Mouse (Mus musculus) erythroblast, embryonic 14.5 days (primary cell): ENCODE results near the gene Tk2. TPM values are rescaled to one million over a fixed set of nuclear protein-coding genes. Genes with fewer than 3 reads are reported as not detected.
"Not testable (repeated sequence)": the region's sequence is repeated elsewhere in the genome, so short reads cannot be mapped to it uniquely, and the experiment has no call there.

Experiments used
- H3K27me3 ChIP-seq: 2 replicates; pipeline ENCODE4 v1.6.1; 2012; ENCODE audit warnings: inconsistent platforms; ENCODE audit not compliant: control insufficient read depth
- H3K36me3 ChIP-seq: 2 replicates; pipeline ENCODE4 v1.6.1; 2012; ENCODE audit warnings: mild to moderate bottlenecking, inconsistent platforms; ENCODE audit not compliant: control insufficient read depth
- H3K4me1 ChIP-seq: 2 replicates; pipeline ENCODE4 v1.6.1; 2012; ENCODE audit warnings: inconsistent platforms; ENCODE audit not compliant: control insufficient read depth
- H3K4me3 ChIP-seq: replicated peaks from 2 replicates; pipeline ENCODE3; 2012; ENCODE audit warnings: moderate library complexity, mild to moderate bottlenecking, inconsistent platforms
- H3K9me3 ChIP-seq: 2 replicates; pipeline ENCODE4 v1.6.1; 2012; ENCODE audit warnings: low read length, inconsistent platforms, mixed read lengths; ENCODE audit not compliant: control insufficient read depth
- GATA1 ChIP-seq: IDR thresholded peaks from 2 replicates; pipeline ENCODE4 v1.6.1; 2012; ENCODE audit warnings: low read length, inconsistent platforms, mixed read lengths
- TAL1 ChIP-seq: IDR thresholded peaks from 3 replicates; pipeline ENCODE4 v1.6.1; 2012; ENCODE audit warnings: low read length, inconsistent platforms, mixed read lengths
- polyA plus RNA-seq: library from polyadenylated mRNA; stranded (reverse); fragments of >175 nt; gene quantifications from 2 replicates; pipeline ENCODE4 v1.2.3, GENCODE M21; 2012

Gene Tk2
- 0.19 and 0.23 TPM in 2 replicates for polyA plus RNA-seq

DNA sequence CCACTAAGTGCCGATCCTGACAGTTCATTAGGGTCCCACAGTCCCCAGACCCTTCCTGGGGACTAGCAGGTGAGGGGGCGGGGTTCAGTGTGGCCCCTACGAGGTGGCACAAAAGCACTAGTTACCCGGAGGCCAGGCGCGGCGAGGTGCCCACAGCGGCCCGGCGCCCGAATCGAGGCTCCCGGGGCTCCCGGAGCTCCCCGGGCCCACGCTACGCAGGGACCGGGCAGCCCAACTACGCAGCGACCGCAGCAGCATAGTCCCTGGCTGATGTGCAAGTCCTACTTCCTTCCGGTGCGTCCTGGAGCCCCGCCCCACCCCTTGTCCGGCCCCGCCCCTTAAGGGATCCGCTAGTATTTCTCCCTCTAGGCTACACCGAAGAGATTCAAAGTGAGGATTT, at the start of gene Tk2:
Tk2 (minus strand) TSS at position 283 of the 400 bp plus-strand sequence.
- H3K36me3 ChIP-seq, result no peaks in the 10 kb centered on the region
- H3K9me3 ChIP-seq, result no peaks in the 10 kb centered on the region
- TF ChIP-seq TAL1 (no peak), GATA1 (no peak)
- no peaks in the 10 kb centered on the region for H3K27me3 ChIP-seq
- H3K4me3 ChIP-seq, result peak within 1 kb of the TSS; percentile 89
- peaks cover 47% of the 10 kb centered on the region for H3K4me1 ChIP-seq

DNA sequence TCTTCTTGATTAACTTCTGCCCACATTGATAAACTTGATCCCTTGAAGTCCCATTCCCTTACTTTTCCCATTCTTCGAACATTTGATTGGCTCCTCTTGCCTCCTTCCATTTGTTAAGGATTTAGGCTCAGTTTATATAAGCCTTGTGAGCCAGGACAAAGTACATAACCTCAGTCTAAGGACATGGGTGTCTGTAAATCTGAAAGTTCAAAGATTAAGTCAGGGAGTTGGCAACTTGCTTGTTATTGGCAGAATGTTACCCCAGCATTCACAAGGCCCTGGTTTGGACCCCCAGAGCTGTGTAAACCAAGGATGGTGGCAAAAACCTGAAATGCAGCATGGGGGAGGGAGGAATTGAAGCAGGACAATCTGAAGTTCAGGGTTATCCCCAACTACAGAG, 46.0 kb upstream of the Tk2 start:
- Histone ChIP-seq H3K27me3 (no peaks in the 10 kb centered on the region), H3K9me3 (no peaks in the 10 kb centered on the region), H3K4me3 (no peak overlapping the region), H3K4me1 (no peaks in the 10 kb centered on the region; the same call in 1 of the 2 replicates), H3K36me3 (no peaks in the 10 kb centered on the region)
- TF ChIP-seq TAL1, result no peak
- no peak for TF ChIP-seq GATA1

DNA sequence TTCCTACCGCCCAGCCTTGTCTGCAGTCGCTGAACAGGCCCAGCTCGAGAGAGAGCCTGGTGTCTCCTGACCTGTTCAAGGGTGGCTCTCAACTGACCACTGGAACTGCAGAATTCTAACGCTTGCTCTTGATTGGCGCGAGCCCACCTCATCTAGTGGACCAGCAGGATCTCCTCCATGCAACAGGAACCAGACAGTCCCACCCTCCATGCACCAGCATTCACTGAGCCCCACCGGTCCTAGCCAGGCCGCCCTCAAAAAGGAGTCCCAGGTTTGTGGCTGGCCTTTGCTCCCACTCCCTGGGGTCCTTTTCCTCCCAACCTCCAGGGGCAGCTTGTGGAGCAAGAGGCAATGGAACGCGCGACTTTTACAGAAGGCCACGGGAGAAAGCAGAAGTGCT, 44.7 kb upstream of the Tk2 start, which contains the start of gene Cmtm2a:
Cmtm2a (minus strand) TSS at position 101 of the 400 bp plus-strand sequence.
- not testable (repeated sequence) for H3K4me3 ChIP-seq, H3K27me3 ChIP-seq, H3K36me3 ChIP-seq, H3K4me1 ChIP-seq, H3K9me3 ChIP-seq

DNA sequence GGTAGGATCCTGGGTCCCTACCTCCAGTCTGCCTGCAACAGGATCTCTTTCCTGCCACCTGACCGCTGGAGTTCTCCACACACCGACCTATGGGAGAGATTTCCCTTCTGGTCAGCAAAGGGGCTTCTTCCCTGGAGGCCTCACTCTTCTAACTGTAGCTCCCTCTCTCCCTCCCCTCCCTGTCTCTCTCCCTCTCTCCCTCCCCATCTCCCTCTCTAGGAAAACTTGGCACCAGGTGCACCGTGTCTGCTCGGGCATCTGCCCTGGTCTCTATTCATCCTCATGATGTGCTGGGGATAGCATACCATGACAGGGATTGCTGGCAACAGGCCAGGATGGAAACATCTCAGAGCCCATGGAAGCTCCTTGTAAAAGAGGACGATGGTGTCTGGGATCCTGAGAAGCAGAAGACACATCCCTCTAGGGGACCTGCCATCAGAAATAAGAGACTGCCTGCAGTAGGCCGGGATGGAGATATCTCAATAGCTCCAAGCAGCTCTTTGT, 20.6 kb upstream of the Tk2 start:
- Histone ChIP-seq H3K4me1 (peaks cover 2% of the 10 kb centered on the region; the same call in 1 of the 2 replicates), H3K4me3 (no peak overlapping the region), H3K9me3 (no peaks in the 10 kb centered on the region; the same call in 1 of the 2 replicates), H3K27me3 (no peaks in the 10 kb centered on the region), H3K36me3 (peaks cover 7% of the 10 kb centered on the region)
- no peak for TF ChIP-seq GATA1
- no peak for TF ChIP-seq TAL1

DNA sequence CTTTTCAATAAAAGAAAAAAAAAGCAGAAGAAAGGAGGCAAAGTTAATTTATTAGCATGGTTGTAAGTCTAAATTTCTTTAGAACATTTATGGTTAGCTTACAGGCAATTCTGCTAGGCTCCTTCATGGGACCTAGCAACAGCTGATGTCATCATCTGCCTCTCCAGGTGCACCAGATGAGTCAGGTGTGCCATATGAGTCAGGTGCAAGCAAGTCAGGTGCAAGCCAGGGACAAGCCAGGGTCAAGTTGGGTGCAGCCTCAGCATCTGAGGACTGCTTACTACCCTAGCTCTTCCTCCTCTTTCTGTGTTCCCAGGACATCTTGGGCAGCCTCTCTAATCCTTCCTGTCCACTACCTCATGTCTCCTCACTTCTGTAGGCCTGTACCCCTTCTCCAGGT, 20.0 kb upstream of the Tk2 start:
- H3K27me3 ChIP-seq, result no peaks in the 10 kb centered on the region
- H3K4me1 ChIP-seq, result peaks cover 2% of the 10 kb centered on the region; the same call in 1 of the 2 replicates
- no peak overlapping the region for H3K4me3 ChIP-seq
- H3K36me3 ChIP-seq, result peaks cover 13% of the 10 kb centered on the region
- H3K9me3 ChIP-seq, result no peaks in the 10 kb centered on the region; the same call in 1 of the 2 replicates
- TF ChIP-seq TAL1 (no peak), GATA1 (no peak)

DNA sequence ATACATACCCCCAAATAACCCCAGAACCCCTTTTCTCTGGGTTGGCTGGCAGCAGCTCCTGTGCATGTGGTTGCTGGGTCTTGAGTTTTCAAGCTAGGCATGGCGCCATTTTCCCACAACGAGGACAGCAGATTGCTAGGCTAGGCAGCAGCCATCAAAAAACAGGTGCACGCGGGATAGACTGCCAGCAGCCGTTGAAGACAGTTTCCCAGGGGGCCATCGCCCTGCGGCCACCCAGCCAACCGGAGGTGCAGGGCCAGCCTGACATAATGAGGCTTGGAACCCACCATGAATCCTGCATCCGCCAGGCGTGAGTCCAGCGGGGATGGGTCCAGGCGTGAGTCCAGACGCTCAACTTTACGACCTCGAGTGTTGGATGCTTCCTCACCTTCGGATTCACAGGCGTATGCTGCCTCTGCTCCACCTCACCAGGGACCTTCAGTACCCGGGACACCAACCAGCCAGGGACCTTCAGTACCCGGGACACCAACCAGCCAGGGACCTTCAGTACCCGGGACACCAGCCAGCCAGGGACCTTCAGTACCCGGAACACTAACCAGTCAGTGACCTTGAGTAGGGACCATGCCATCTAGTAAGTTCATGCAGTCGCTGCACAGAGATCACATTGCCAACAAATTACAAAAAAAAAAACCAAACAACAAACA, 16.0 kb upstream of the Tk2 start:
- peaks cover 24% of the 10 kb centered on the region for H3K36me3 ChIP-seq
- not testable (repeated sequence) for H3K27me3 ChIP-seq, H3K9me3 ChIP-seq, H3K4me1 ChIP-seq, H3K4me3 ChIP-seq

DNA sequence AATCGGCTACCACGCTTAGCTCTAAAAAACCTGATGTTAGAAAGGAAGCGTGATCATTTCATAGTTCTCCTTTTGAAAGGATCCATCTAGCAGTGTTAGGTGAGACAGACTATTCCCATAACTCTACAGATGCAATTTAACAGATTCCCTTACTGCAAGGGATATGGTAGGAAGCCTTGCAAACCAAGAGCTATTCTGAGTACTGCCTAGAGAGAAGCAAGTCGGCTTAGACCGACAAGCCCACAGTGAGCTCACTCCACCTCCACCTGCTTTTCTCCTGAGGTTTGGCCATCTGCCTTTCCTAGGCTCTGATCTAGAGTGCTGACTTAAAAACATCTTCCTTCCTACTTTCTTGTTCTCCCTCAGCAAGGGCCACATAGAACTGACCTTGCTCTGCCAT, 13.4 kb upstream of the Tk2 start:
- H3K9me3 ChIP-seq, H3K27me3 ChIP-seq, H3K4me3 ChIP-seq, H3K4me1 ChIP-seq: not testable (repeated sequence)
- peaks cover 40% of the 10 kb centered on the region for H3K36me3 ChIP-seq

DNA sequence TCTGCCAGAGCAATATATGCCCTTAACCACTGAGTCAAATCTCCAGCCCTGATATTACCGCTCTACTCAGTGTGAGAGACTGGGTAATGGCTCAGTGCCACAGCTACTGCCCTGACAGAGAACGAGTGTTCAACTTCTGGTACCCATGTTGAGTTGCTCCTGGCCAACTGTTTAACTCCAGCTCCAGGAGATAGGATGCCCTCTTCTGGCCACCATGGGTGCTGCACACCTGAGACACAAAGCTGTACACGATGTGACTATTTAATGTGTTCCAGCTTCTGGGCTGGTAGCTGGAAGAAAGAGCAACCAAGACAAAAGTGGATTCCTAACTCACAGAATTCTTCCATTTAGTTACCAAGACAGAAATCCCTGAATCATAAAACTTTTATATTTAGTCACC, 4.7 kb upstream of the Tk2 start:
- Histone ChIP-seq H3K27me3 (no peaks in the 10 kb centered on the region), H3K9me3 (no peaks in the 10 kb centered on the region), H3K4me1 (peaks cover 33% of the 10 kb centered on the region), H3K4me3 (no peak overlapping the region), H3K36me3 (peaks cover 2% of the 10 kb centered on the region)
- no peak for TF ChIP-seq GATA1
- TF ChIP-seq TAL1, result no peak

DNA sequence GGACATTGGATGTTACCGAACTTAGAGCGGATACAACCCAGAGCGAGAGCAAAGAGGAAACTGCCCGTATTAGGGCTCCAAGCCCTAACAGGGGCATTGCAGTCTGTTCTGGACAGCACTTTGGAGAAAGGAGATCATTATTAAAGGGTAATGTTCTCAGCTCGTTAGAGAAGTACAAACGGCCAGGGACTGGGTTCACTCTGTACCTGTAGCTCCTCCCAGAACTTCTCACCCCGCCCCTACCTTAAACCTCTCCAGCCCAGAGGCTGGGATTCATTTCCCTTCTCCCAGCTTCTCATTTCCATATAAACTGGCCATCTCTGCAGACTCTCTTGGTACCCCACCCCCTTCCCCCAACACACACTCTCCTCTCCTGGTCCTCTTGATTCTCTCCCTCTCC, 3.1 kb upstream of the Tk2 start:
- Histone ChIP-seq H3K36me3 (no peaks in the 10 kb centered on the region), H3K4me3 (peak overlapping the region; percentile 69), H3K27me3 (no peaks in the 10 kb centered on the region), H3K4me1 (peaks cover 47% of the 10 kb centered on the region), H3K9me3 (no peaks in the 10 kb centered on the region)
- TF ChIP-seq TAL1 (no peak), GATA1 (no peak)
